Mouse (Mus musculus): ENCODE data around the gene Etv5. TPM values are rescaled to one million over a fixed set of nuclear protein-coding genes. Genes with fewer than 3 reads are reported as not detected.

Gene Etv5
- total and polyA plus RNA-seq, 3 experiments = 2.6 to 4.5 (median 3.5) TPM

GRCm38 (mm10) chr16:22460960-22461359 lies 21.4 kb upstream of the Etv5 start:
- Histone ChIP-seq H3K27me3 (replicated peaks) (peaks cover 19% of the 10 kb centered on the region), H3K79me2 (replicated peaks; ENCODE audit: control insufficient read depth, extremely low read depth, insufficient read depth, poor library complexity, severe bottlenecking) (no peaks in the 10 kb centered on the region), H3K4me3 (replicated peaks in 1 of 3; ENCODE audit: low read depth in 2 of 3, low read length in 2 of 3, poor library complexity in 1 of 3) (no peak overlapping the region), H3K4me2 (ENCODE audit: insufficient read depth, low read depth, poor library complexity, severe bottlenecking) (no peak overlapping the region), H3K36me3 (replicated peaks in 1 of 2; ENCODE audit: control insufficient read depth in 1 of 2, insufficient read depth in 1 of 2, low read length in 1 of 2) (no peaks in the 10 kb centered on the region), H3K27ac (ENCODE audit: insufficient read depth, low read depth) (no peak overlapping the region), H3K9ac (ENCODE audit: insufficient read depth, low read depth) (no peak overlapping the region), H3K4me1 (ENCODE audit: control insufficient read depth in 1 of 2, insufficient read depth in 2 of 2) (peaks cover 3 to 12% of the 10 kb centered on the region in 2 experiments), H3K9me3 (replicated peaks; ENCODE audit: low read length) (no peaks in the 10 kb centered on the region)
- dilution Hi-C loops (cut with MboI; ENCODE audit: extremely low pct_ligation_motif_present, extremely low pct_unique_long_range_greater_than_20kb, low sequenced_read_pairs) = no loop called here
- no peak for DNase-seq (ENCODE audit: extremely low read depth)
- TF ChIP-seq ETS1 (conservative IDR thresholded peaks at IDR 0.05; ENCODE audit: low read depth, low read length) (no peak), ZMIZ1 (IDR thresholded peaks at IDR 0.05; ENCODE audit: low read depth, low read length) (no peak), POLR2A (IDR thresholded peaks at IDR 0.05; ENCODE audit: low read depth, low read length) (no peak), ZNF384 (IDR thresholded peaks at IDR 0.05; ENCODE audit: low read depth, low read length) (no peak), HCFC1 (IDR thresholded peaks at IDR 0.05; ENCODE audit: low read depth, low read length) (no peak), E2F4 (IDR thresholded peaks at IDR 0.05; ENCODE audit: insufficient replicate concordance, low read depth, low read length) (no peak), MAZ (IDR thresholded peaks at IDR 0.05; ENCODE audit: low read depth, low read length) (no peak), GABPA (IDR thresholded peaks at IDR 0.05; ENCODE audit: insufficient replicate concordance, low read depth, low read length) (no peak), RAD21 (IDR thresholded peaks at IDR 0.05; ENCODE audit: low read depth, low read length) (no peak), MAFK (IDR thresholded peaks at IDR 0.05; ENCODE audit: insufficient replicate concordance, low read length) (no peak), USF2 (conservative IDR thresholded peaks at IDR 0.05; ENCODE audit: low read depth, low read length) (no peak), CHD1 (IDR thresholded peaks at IDR 0.05; ENCODE audit: low read depth, low read length) (no peak), POLR2AphosphoS2 (IDR thresholded peaks at IDR 0.05; ENCODE audit: low read depth, low read length) (no peak), EP300 (IDR thresholded peaks at IDR 0.05; ENCODE audit: low read length) (no peak), TCF12 (IDR thresholded peaks at IDR 0.05; ENCODE audit: low read depth, low read length) (no peak), RCOR1 (conservative IDR thresholded peaks at IDR 0.05; ENCODE audit: low read depth, low read length) (no peak), JUND (conservative IDR thresholded peaks at IDR 0.05; ENCODE audit: low read depth, low read length) (no peak)
- in situ Hi-C loops (cut with MboI; ENCODE audit: low pct_ligation_motif_present, low pct_unique_long_range_greater_than_20kb, low sequenced_read_pairs) = no loop called here

DNA sequence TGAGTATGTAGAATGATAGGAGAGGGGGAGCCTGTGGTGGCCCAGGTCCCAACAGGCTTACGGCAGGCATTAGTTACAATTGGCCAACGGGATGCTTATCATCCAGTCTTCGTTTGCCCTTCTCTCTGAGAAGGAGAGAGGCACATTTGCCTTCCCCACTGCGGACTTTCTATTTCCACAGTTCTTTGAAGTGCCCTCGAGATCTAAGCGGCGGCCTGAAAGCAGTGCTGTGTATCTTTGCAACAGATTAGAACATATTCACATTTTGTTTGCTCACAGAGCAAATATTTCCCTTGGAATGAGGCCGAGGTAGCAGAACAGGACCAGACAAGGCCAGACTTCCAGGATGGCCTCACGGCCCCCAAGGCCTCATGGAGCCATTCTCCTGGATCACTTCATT lies 12.6 kb upstream of the Etv5 start:
- TF ChIP-seq IRF4 (IDR thresholded peaks at IDR 0.05; ENCODE audit: low read depth, low read length) (no peak), POLR2A (IDR thresholded peaks at IDR 0.05; ENCODE audit: low read depth, low read length) (no peak), CHD2 (IDR thresholded peaks at IDR 0.05; ENCODE audit: low read length) (no peak), MEF2A (IDR thresholded peaks at IDR 0.05; ENCODE audit: borderline replicate concordance, low read depth, low read length) (no peak), TBP (conservative IDR thresholded peaks at IDR 0.05; ENCODE audit: low read depth, low read length) (no peak)
- H3K4me2 ChIP-seq (ENCODE audit: insufficient read depth, low read depth, poor library complexity, severe bottlenecking) = no peak overlapping the region
- H3K4me1 ChIP-seq (ENCODE audit: control insufficient read depth in 1 of 2, insufficient read depth in 2 of 2) = no peaks in the 10 kb centered on the region
- dilution Hi-C loops (cut with MboI; ENCODE audit: extremely low pct_ligation_motif_present, extremely low pct_unique_long_range_greater_than_20kb, low sequenced_read_pairs) (no loop called here), in situ Hi-C loops (cut with MboI; ENCODE audit: low pct_ligation_motif_present, low pct_unique_long_range_greater_than_20kb, low sequenced_read_pairs) (no loop called here)
- H3K9ac ChIP-seq (ENCODE audit: insufficient read depth, low read depth) = no peak overlapping the region
- H3K36me3 ChIP-seq (replicated peaks in 1 of 2; ENCODE audit: control insufficient read depth in 1 of 2, insufficient read depth in 1 of 2, low read length in 1 of 2) = no peaks in the 10 kb centered on the region
- H3K27me3 ChIP-seq (replicated peaks) = peaks cover 8% of the 10 kb centered on the region
- DNase-seq (ENCODE audit: extremely low read depth) = no peak
- H3K4me3 ChIP-seq (replicated peaks in 1 of 3; ENCODE audit: low read depth in 2 of 3, low read length in 2 of 3, poor library complexity in 1 of 3) = no peak overlapping the region
- H3K79me2 ChIP-seq (replicated peaks; ENCODE audit: control insufficient read depth, extremely low read depth, insufficient read depth, poor library complexity, severe bottlenecking) = no peaks in the 10 kb centered on the region
- H3K9me3 ChIP-seq (replicated peaks; ENCODE audit: low read length) = peaks cover 8% of the 10 kb centered on the region
- H3K27ac ChIP-seq (ENCODE audit: insufficient read depth, low read depth) = no peak overlapping the region

All from CH12.LX (cell line).